Mouse (Mus musculus): ENCODE data around the gene Arhgef10l. TPM values are rescaled to one million over a fixed set of nuclear protein-coding genes. Genes with fewer than 3 reads are reported as not detected.
"Not testable (repeated sequence)": the region's sequence is repeated elsewhere in the genome, so short reads cannot be mapped to it uniquely, and the experiment has no call there.

The Arhgef10l gene
- polyA plus RNA-seq, 1 experiment, result 52.7 TPM

- DNase-seq, result peak in 1 of 2 experiments; percentile 41
- Histone ChIP-seq H3K4me3 (replicated peaks; ENCODE audit: insufficient read depth, low read depth, low read length) (no peak overlapping the region), H3K27me3 (ENCODE audit: control insufficient read depth, insufficient read depth, low read length) (no peaks in the 10 kb centered on the region), H3K4me1 (ENCODE audit: control insufficient read depth, insufficient read depth, low read length) (peaks cover 47% of the 10 kb centered on the region), H3K27ac (ENCODE audit: insufficient read depth, low read length) (no peak overlapping the region)
- TF ChIP-seq CTCF (IDR thresholded peaks at IDR 0.05; ENCODE audit: borderline replicate concordance, insufficient read depth, low read depth, low read length) (no peak), POLR2A (IDR thresholded peaks at IDR 0.05; ENCODE audit: borderline replicate concordance, insufficient read depth, low read length) (no peak)
- WGBS, result 66% methylated on average over 4 of the region's 4 CpGs
These were observed 84.9 kb downstream of the Arhgef10l start for GRCm38 (mm10) chr4:140580866-140581265.

GRCm38 (mm10) chr4:140579576-140579975 is 86.2 kb downstream of the Arhgef10l start:
- DNase-seq, result peak; percentile 90 to 91
- peaks cover 47% of the 10 kb centered on the region for H3K4me1 ChIP-seq (ENCODE audit: control insufficient read depth, insufficient read depth, low read length)
- no peak for TF ChIP-seq CTCF (IDR thresholded peaks at IDR 0.05; ENCODE audit: borderline replicate concordance, insufficient read depth, low read depth, low read length)
- TF ChIP-seq POLR2A (IDR thresholded peaks at IDR 0.05; ENCODE audit: borderline replicate concordance, insufficient read depth, low read length), result no peak
- no peaks in the 10 kb centered on the region for H3K27me3 ChIP-seq (ENCODE audit: control insufficient read depth, insufficient read depth, low read length)
- 0 out of 2 replicates have a peak overlapping the region, but pooled peaks have one; percentile 36 for H3K27ac ChIP-seq (ENCODE audit: insufficient read depth, low read length)
- H3K4me3 ChIP-seq (replicated peaks; ENCODE audit: insufficient read depth, low read depth, low read length), result no peak overlapping the region
- WGBS, result 10% methylated on average over 8 of the region's 8 CpGs

- Histone ChIP-seq H3K27me3 (ENCODE audit: control insufficient read depth, insufficient read depth, low read length) (no peaks in the 10 kb centered on the region), H3K4me3 (replicated peaks; ENCODE audit: insufficient read depth, low read depth, low read length) (no peak overlapping the region), H3K4me1 (ENCODE audit: control insufficient read depth, insufficient read depth, low read length) (peaks cover 47% of the 10 kb centered on the region), H3K27ac (ENCODE audit: insufficient read depth, low read length) (no peak overlapping the region)
- WGBS, result 29% methylated on average over 13 of the region's 13 CpGs
- TF ChIP-seq POLR2A (IDR thresholded peaks at IDR 0.05; ENCODE audit: borderline replicate concordance, insufficient read depth, low read length) (no peak), CTCF (IDR thresholded peaks at IDR 0.05; ENCODE audit: borderline replicate concordance, insufficient read depth, low read depth, low read length) (no peak)
- peak in 1 of 2 experiments; percentile 40 for DNase-seq
These were observed 86.7 kb downstream of the Arhgef10l start for GRCm38 (mm10) chr4:140579149-140579548.

DNA sequence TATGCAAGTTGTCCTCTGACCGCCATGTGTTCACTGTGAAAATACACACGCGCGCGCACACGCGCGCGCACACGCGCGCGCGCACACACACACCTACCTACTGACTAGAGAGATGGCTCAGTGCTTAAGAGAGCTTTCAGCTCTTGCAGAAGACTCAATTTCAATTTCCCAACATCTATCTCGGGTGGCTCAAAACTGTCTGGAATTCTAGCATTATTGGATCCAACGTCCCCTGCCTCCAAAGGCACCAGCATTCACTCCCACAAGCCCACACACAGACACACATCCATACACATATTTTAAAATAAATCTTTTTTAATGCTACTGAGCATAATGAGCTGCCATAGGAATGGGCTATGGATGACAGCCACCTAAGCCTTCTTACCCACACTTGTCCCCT is 89.2 kb downstream of the Arhgef10l start:
- Histone ChIP-seq H3K27me3 (ENCODE audit: control insufficient read depth, insufficient read depth, low read length) (no peaks in the 10 kb centered on the region), H3K27ac (ENCODE audit: insufficient read depth, low read length) (no peak overlapping the region), H3K4me1 (ENCODE audit: control insufficient read depth, insufficient read depth, low read length) (peaks cover 44% of the 10 kb centered on the region), H3K4me3 (replicated peaks; ENCODE audit: insufficient read depth, low read depth, low read length) (no peak overlapping the region)
- WGBS, result 97% methylated on average over 16 of the region's 16 CpGs
- no peak for DNase-seq
- no peak for TF ChIP-seq POLR2A (IDR thresholded peaks at IDR 0.05; ENCODE audit: borderline replicate concordance, insufficient read depth, low read length)
- no peak for TF ChIP-seq CTCF (IDR thresholded peaks at IDR 0.05; ENCODE audit: borderline replicate concordance, insufficient read depth, low read depth, low read length)

DNA sequence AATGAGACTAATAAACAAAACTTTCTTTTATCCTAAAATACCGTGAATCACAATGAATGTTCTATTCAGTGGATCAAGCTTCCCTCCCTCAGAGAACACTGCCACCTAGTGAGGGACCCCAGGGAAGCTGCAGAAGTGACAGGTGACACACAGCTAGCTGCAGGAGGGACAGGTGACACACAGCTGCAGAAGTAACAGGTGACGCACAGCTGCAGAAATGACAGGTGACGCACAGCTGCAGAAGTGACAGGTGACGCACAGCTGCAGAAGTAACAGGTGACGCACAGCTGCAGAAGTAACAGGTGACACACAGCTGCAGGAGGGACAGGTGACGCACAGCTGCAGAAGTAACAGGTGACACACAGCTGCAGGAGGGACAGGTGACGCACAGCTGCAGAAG is 90.9 kb downstream of the Arhgef10l start:
- H3K4me1 ChIP-seq (ENCODE audit: control insufficient read depth, insufficient read depth, low read length), result peaks cover 30% of the 10 kb centered on the region
- not testable (repeated sequence) for H3K27ac ChIP-seq (ENCODE audit: insufficient read depth, low read length); DNase-seq; H3K4me3 ChIP-seq (replicated peaks; ENCODE audit: insufficient read depth, low read depth, low read length); H3K27me3 ChIP-seq (ENCODE audit: control insufficient read depth, insufficient read depth, low read length)
- WGBS, result 89% methylated on average over 7 of the region's 7 CpGs

GRCm38 (mm10) chr4:140572376-140572775 is 93.4 kb downstream of the Arhgef10l start:
- DNase-seq, result no peak
- WGBS, result 28% methylated on average over 17 of the region's 17 CpGs
- H3K27me3 ChIP-seq (ENCODE audit: control insufficient read depth, insufficient read depth, low read length), result no peaks in the 10 kb centered on the region
- peaks cover 30% of the 10 kb centered on the region for H3K4me1 ChIP-seq (ENCODE audit: control insufficient read depth, insufficient read depth, low read length)
- no peak overlapping the region for H3K27ac ChIP-seq (ENCODE audit: insufficient read depth, low read length)
- no peak for TF ChIP-seq POLR2A (IDR thresholded peaks at IDR 0.05; ENCODE audit: borderline replicate concordance, insufficient read depth, low read length)
- no peak for TF ChIP-seq CTCF (IDR thresholded peaks at IDR 0.05; ENCODE audit: borderline replicate concordance, insufficient read depth, low read depth, low read length)
- H3K4me3 ChIP-seq (replicated peaks; ENCODE audit: insufficient read depth, low read depth, low read length), result no peak overlapping the region

DNA sequence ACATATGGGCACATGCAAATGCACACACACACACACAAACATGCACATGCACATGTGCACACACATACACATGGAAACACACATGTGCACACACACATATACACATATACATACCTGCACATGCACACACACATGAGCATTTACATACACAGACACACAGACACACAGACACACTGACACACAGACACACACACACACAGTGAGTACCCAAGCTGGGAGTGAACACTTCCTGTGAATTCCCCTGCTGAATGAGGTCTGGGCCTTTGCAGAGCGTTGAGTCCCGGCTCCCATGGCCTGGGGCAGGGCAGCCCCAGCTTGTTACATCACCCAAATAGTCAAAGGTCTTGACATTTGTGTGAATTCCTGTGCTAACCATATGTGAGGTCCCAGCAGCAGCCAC is 96.4 kb downstream of the Arhgef10l start:
- TF ChIP-seq POLR2A (IDR thresholded peaks at IDR 0.05; ENCODE audit: borderline replicate concordance, insufficient read depth, low read length) (no peak), CTCF (IDR thresholded peaks at IDR 0.05; ENCODE audit: borderline replicate concordance, insufficient read depth, low read depth, low read length) (no peak)
- peaks cover 28% of the 10 kb centered on the region for H3K4me1 ChIP-seq (ENCODE audit: control insufficient read depth, insufficient read depth, low read length)
- no peak for DNase-seq
- H3K27ac ChIP-seq (ENCODE audit: insufficient read depth, low read length), result no peak overlapping the region
- H3K4me3 ChIP-seq (replicated peaks; ENCODE audit: insufficient read depth, low read depth, low read length), result no peak overlapping the region
- 96% methylated on average over 2 of the region's 2 CpGs for WGBS
- H3K27me3 ChIP-seq (ENCODE audit: control insufficient read depth, insufficient read depth, low read length), result no peaks in the 10 kb centered on the region

- DNase-seq, result peak; percentile 64 to 69
- Histone ChIP-seq H3K4me1 (ENCODE audit: control insufficient read depth, insufficient read depth, low read length) (peaks cover 31% of the 10 kb centered on the region), H3K4me3 (replicated peaks; ENCODE audit: insufficient read depth, low read depth, low read length) (no peak overlapping the region), H3K27ac (ENCODE audit: insufficient read depth, low read length) (peak overlapping the region; percentile 1; the same call in 1 of the 2 replicates), H3K27me3 (ENCODE audit: control insufficient read depth, insufficient read depth, low read length) (no peaks in the 10 kb centered on the region)
- TF ChIP-seq POLR2A (IDR thresholded peaks at IDR 0.05; ENCODE audit: borderline replicate concordance, insufficient read depth, low read length) (no peak), CTCF (IDR thresholded peaks at IDR 0.05; ENCODE audit: borderline replicate concordance, insufficient read depth, low read depth, low read length) (no peak)
- 15% methylated on average over 11 of the region's 11 CpGs for WGBS
These were observed 97.8 kb downstream of the Arhgef10l start for GRCm38 (mm10) chr4:140567911-140568480.
